Mouse (Mus musculus): ENCODE measurements around the gene Ppp1r36. TPM values are rescaled to one million over a fixed set of nuclear protein-coding genes. Genes with fewer than 3 reads are reported as not detected.

The Ppp1r36 gene
- total RNA-seq (2012; rRNA removed) (not detected in 2 replicates), total RNA-seq (2014; rRNA removed) (not detected in 2 replicates), polyA plus RNA-seq (2012; ENCODE audit: insufficient read length, low read depth) (not detected in 2 replicates)

DNA sequence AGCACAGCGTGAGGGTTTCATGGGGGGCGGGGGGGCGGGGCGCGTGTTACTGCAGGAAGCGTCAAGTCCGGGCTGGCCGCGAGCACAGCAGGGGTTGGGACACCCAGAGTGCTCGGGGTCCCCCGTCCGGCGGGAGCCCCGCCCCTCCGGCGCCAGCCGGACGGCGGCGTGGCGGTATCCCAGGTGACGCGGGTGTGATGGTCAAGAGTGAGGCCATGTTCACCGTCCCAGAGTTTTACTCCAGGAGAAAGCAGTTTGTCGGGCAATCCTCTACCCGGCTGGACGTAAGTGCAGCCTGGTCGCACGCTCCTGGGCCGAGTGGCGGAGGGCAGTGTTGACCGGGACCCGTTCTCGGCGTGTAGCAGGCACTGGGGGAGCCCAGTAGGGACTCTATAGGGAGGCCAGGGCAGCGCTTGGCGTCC, at the start of gene Ppp1r36:
Ppp1r36 (plus strand) TSS at position 106 of the 422 bp plus-strand sequence.
- Histone ChIP-seq H3K9ac (ENCODE audit: insufficient read depth, low read depth) (no peak within 1 kb of the TSS), H3K4me2 (ENCODE audit: insufficient read depth, low read depth, poor library complexity, severe bottlenecking) (no peak within 1 kb of the TSS)
- in situ Hi-C loops (cut with MboI; ENCODE audit: low pct_ligation_motif_present, low pct_unique_long_range_greater_than_20kb, low sequenced_read_pairs): no loop called here

DNA sequence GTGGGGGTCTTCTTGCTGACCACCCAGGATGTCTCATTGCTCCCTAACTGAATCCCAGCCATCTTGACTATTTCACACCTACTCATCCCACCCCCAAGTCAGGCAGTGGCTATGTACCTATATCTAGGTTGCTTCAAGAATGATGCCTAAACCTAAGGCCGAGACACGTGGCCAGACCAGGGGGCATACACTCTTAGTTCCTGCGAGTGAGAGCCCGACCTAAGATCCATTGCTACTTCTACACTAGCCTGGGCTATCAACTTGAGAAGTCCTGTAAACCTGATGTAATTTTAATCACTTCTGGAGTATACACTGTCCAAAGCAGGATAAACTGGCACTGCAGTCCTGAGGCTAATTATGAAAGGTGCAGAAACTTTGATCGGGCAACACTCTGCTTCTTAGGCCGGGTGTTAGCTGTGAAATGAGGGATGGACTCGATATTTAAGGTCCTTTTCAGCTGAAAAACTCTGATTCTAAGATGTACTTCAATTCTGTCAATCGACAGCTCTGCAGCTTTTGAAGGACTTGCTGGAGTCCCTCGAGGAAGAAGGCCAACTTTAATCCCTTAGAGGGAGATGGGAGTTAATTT, 49.0 kb upstream of the Ppp1r36 start:
- H3K9ac ChIP-seq (ENCODE audit: insufficient read depth, low read depth): peak overlapping the region; percentile 96
- H3K4me2 ChIP-seq (ENCODE audit: insufficient read depth, low read depth, poor library complexity, severe bottlenecking): peak overlapping the region; percentile 88
- TF ChIP-seq CHD1 (IDR thresholded peaks at IDR 0.05; ENCODE audit: low read depth, low read length) (peak; percentile 2; the same call in 1 of the 2 replicates), MYC (IDR thresholded peaks at IDR 0.05; ENCODE audit: low read depth, low read length) (peak; percentile 80), MAX (IDR thresholded peaks at IDR 0.05; ENCODE audit: low read length) (peak; percentile 89), CHD2 (IDR thresholded peaks at IDR 0.05; ENCODE audit: low read length) (no peak), MXI1 (IDR thresholded peaks at IDR 0.05; ENCODE audit: low read depth, low read length) (peak; percentile 61), MEF2A (IDR thresholded peaks at IDR 0.05; ENCODE audit: borderline replicate concordance, low read depth, low read length) (no peak), POLR2A (IDR thresholded peaks at IDR 0.05; ENCODE audit: low read depth, low read length) (peak; percentile 29; the same call in 1 of the 2 replicates), SIN3A (IDR thresholded peaks at IDR 0.05; ENCODE audit: low read length) (peak; percentile 19; the same call in 1 of the 2 replicates), USF2 (conservative IDR thresholded peaks at IDR 0.05; ENCODE audit: low read depth, low read length) (peak; percentile 30), POLR2AphosphoS2 (IDR thresholded peaks at IDR 0.05; ENCODE audit: low read depth, low read length) (no peak)
- peaks cover 77% of the 10 kb centered on the region for H3K79me2 ChIP-seq (replicated peaks; ENCODE audit: control insufficient read depth, extremely low read depth, insufficient read depth, poor library complexity, severe bottlenecking)
- peaks cover 0 to 47% of the 10 kb centered on the region in 2 experiments; a peak in 3 of 4 replicates for H3K4me1 ChIP-seq (ENCODE audit: control insufficient read depth in 1 of 2, insufficient read depth in 2 of 2)
- peak overlapping the region; percentile 55 for H3K27ac ChIP-seq (ENCODE audit: insufficient read depth, low read depth)
- H3K27me3 ChIP-seq (replicated peaks): no peaks in the 10 kb centered on the region
- in situ Hi-C loops (cut with MboI; ENCODE audit: low pct_ligation_motif_present, low pct_unique_long_range_greater_than_20kb, low sequenced_read_pairs): loop anchor here (10.0 kb wide), 1 partner anchor 227 kb away; no protein-coding TSS in a partner anchor
- dilution Hi-C loops (cut with MboI; ENCODE audit: extremely low pct_ligation_motif_present, extremely low pct_unique_long_range_greater_than_20kb, low sequenced_read_pairs): no loop called here
- peak overlapping the region; percentile 75 to 99 (median 76) for H3K4me3 ChIP-seq (replicated peaks in 1 of 3; ENCODE audit: low read depth in 2 of 3, low read length in 2 of 3, poor library complexity in 1 of 3)
- peaks cover 0 to 10% of the 10 kb centered on the region in 2 experiments for H3K36me3 ChIP-seq (replicated peaks in 1 of 2; ENCODE audit: control insufficient read depth in 1 of 2, insufficient read depth in 1 of 2, low read length in 1 of 2)
- no peak for DNase-seq (ENCODE audit: extremely low read depth)
- H3K9me3 ChIP-seq (replicated peaks; ENCODE audit: low read length): no peaks in the 10 kb centered on the region

More for the DNA sequence above, at the start of gene Ppp1r36:
- Histone ChIP-seq H3K4me1 (ENCODE audit: control insufficient read depth in 1 of 2, insufficient read depth in 2 of 2) (peaks cover 6 to 12% of the 10 kb centered on the region in 2 experiments), H3K4me3 (replicated peaks in 1 of 3; ENCODE audit: low read depth in 2 of 3, low read length in 2 of 3, poor library complexity in 1 of 3) (no peak within 1 kb of the TSS), H3K27me3 (replicated peaks) (no peaks in the 10 kb centered on the region), H3K79me2 (replicated peaks; ENCODE audit: control insufficient read depth, extremely low read depth, insufficient read depth, poor library complexity, severe bottlenecking) (no peaks in the 10 kb centered on the region), H3K9me3 (replicated peaks; ENCODE audit: low read length) (peaks cover 11% of the 10 kb centered on the region), H3K27ac (ENCODE audit: insufficient read depth, low read depth) (no peak within 1 kb of the TSS), H3K36me3 (replicated peaks in 1 of 2; ENCODE audit: control insufficient read depth in 1 of 2, insufficient read depth in 1 of 2, low read length in 1 of 2) (no peaks in the 10 kb centered on the region)
- TF ChIP-seq GABPA (IDR thresholded peaks at IDR 0.05; ENCODE audit: insufficient replicate concordance, low read depth, low read length) (no peak), SMC3 (IDR thresholded peaks at IDR 0.05; ENCODE audit: low read depth, low read length) (no peak), ETS1 (conservative IDR thresholded peaks at IDR 0.05; ENCODE audit: low read depth, low read length) (no peak), BHLHE40 (IDR thresholded peaks at IDR 0.05; ENCODE audit: low read depth, low read length) (no peak), RAD21 (IDR thresholded peaks at IDR 0.05; ENCODE audit: low read depth, low read length) (no peak), ZMIZ1 (IDR thresholded peaks at IDR 0.05; ENCODE audit: low read depth, low read length) (no peak), ZKSCAN1 (IDR thresholded peaks at IDR 0.05; ENCODE audit: borderline replicate concordance, low read depth, low read length) (no peak)
- no peak for DNase-seq (ENCODE audit: extremely low read depth)
- dilution Hi-C loops (cut with MboI; ENCODE audit: extremely low pct_ligation_motif_present, extremely low pct_unique_long_range_greater_than_20kb, low sequenced_read_pairs): no loop called here

Data from CH12.LX (cell line).